Mouse (Mus musculus) forebrain, embryonic 14.5 days (tissue): Measurements from ENCODE around the gene Alg14. TPM values are rescaled to one million over a fixed set of nuclear protein-coding genes. Genes with fewer than 3 reads are reported as not detected.
A peak's percentile ranks its signal among the peaks of the same experiment; 100 is the strongest.

ENCODE experiments used
- ATAC-seq: fragments of 200-750 bp; cut with Nextera tagmentation; 2 replicates; pipeline ENCODE4 v1.8.0; 2017; ENCODE audit warnings: mild to moderate bottlenecking, moderate library complexity
- DNase-seq: peaks from one replicate; pipeline ENCODE4 v3.0.0-alpha.2; 2015; ENCODE audit warnings: low spot score
- H3K27ac ChIP-seq: fragments of 300-500 bp; sonication (generic); 2 replicates; pipeline ENCODE4 v1.5.1; 2014; ENCODE audit warnings: low read depth, mild to moderate bottlenecking, control low read depth, low read length, moderate library complexity
- H3K27me3 ChIP-seq: fragments of 300-500 bp; sonication (generic); replicated peaks from 2 replicates; pipeline ENCODE4 v1.6.1; 2014; ENCODE audit warnings: low read length, control low read depth, mixed read lengths; ENCODE audit not compliant: control insufficient read depth, insufficient read depth
- H3K36me3 ChIP-seq: fragments of 300-500 bp; sonication (generic); 2 replicates; pipeline ENCODE4 v1.6.1; 2014; ENCODE audit warnings: low read length, control low read depth; ENCODE audit not compliant: control insufficient read depth, insufficient read depth
- H3K4me1 ChIP-seq: fragments of 300-500 bp; sonication (generic); 2 replicates; pipeline ENCODE4 v1.6.1; 2014; ENCODE audit warnings: antibody characterized with exemption, low read length, control low read depth; ENCODE audit not compliant: control insufficient read depth, insufficient read depth
- H3K4me2 ChIP-seq: fragments of 300-500 bp; sonication (generic); 2 replicates; pipeline ENCODE4 v1.6.1; 2014; ENCODE audit warnings: mild to moderate bottlenecking, control low read depth, low read length
- H3K4me3 ChIP-seq: fragments of 300-500 bp; sonication (generic); 2 replicates; pipeline ENCODE4 v1.5.1; 2014; ENCODE audit warnings: low read depth, low read length, control low read depth
- H3K9ac ChIP-seq: fragments of 300-500 bp; sonication (generic); 2 replicates; pipeline ENCODE4 v1.6.1; 2014; ENCODE audit warnings: mild to moderate bottlenecking, low read length, control low read depth, moderate library complexity
- H3K9me3 ChIP-seq: fragments of 300-500 bp; sonication (generic); replicated peaks from 2 replicates; pipeline ENCODE4 v1.6.1; 2016; ENCODE audit warnings: low read length, control low read depth, mixed read lengths; ENCODE audit not compliant: control insufficient read depth
- WGBS: fragments of 180-500 bp; shearing (Covaris S2); extraction: QIAGEN DNeasy Blood & Tissue Kit; methylation state at CpG from one replicate; pipeline ENCODE4 v1.1.7; 2014; 5-methylcytosine and 5-hydroxymethylcytosine counted together
- polyA plus RNA-seq: library from polyadenylated mRNA; unstranded; fragments of >200 nt; fragmentation: Nextera tagmentation; extraction: Ambion mirVana; gene quantifications from 2 replicates; pipeline ENCODE4 v1.2.1, GENCODE M21; 2014

The Alg14 gene
- polyA plus RNA-seq, 1 experiment from 2014 or later, result 40.9 TPM

GRCm38 (mm10) chr3:121290681-121291080, 892 bp upstream of the Alg14 start:
- DNase-seq (no peak), ATAC-seq (no peak)
- H3K4me1 ChIP-seq, result 0 out of 2 replicates have a peak, but pooled peaks cover 5% of the 10 kb centered on the region
- H3K9me3 ChIP-seq, result no peaks in the 10 kb centered on the region
- peak overlapping the region; percentile 63 for H3K4me2 ChIP-seq
- H3K4me3 ChIP-seq, result 0 out of 2 replicates have a peak overlapping the region, but pooled peaks have one; percentile 60
- 81% methylated on average over 8 of the region's 8 CpGs for WGBS
- H3K36me3 ChIP-seq, result no peaks in the 10 kb centered on the region
- H3K9ac ChIP-seq, result peak overlapping the region; percentile 70; the same call in 1 of the 2 replicates
- no peaks in the 10 kb centered on the region for H3K27me3 ChIP-seq
- H3K27ac ChIP-seq, result peak overlapping the region; percentile 48; the same call in 1 of the 2 replicates

DNA sequence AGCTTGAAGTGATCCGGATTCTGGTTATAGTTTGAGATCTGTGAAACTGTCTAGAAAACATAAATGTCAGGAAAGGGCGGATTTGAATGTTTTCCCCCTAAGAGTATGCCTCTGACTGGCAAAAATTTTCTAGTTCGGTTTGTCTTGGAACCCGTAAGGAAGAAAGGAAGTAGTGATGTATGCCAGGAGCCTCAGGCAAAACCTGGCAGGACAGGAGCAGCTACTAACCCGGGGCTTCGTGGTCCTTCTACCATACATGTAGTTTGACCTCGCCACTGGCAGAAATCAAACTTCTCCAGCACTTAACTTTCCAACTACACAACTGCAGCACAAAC, 381 bp upstream of the Alg14 start:
- Histone ChIP-seq H3K27me3 (no peaks in the 10 kb centered on the region), H3K9ac (peak overlapping the region; percentile 70), H3K4me1 (0 out of 2 replicates have a peak, but pooled peaks cover 5% of the 10 kb centered on the region), H3K9me3 (no peaks in the 10 kb centered on the region), H3K4me3 (peak overlapping the region; percentile 60), H3K36me3 (no peaks in the 10 kb centered on the region), H3K27ac (peak overlapping the region; percentile 48; the same call in 1 of the 2 replicates), H3K4me2 (peak overlapping the region; percentile 63)
- DNase-seq (no peak), ATAC-seq (no peak)
- WGBS, result 5% methylated on average over 7 of the region's 7 CpGs

GRCm38 (mm10) chr3:121294200-121294599, 2.6 kb downstream of the Alg14 start:
- Histone ChIP-seq H3K4me2 (no peak overlapping the region), H3K4me1 (0 out of 2 replicates have a peak, but pooled peaks cover 5% of the 10 kb centered on the region), H3K27ac (no peak overlapping the region), H3K4me3 (no peak overlapping the region), H3K36me3 (no peaks in the 10 kb centered on the region), H3K9me3 (no peaks in the 10 kb centered on the region), H3K9ac (no peak overlapping the region), H3K27me3 (no peaks in the 10 kb centered on the region)
- ATAC-seq (no peak), DNase-seq (no peak)
- WGBS, result 80% methylated on average over 2 of the region's 2 CpGs

GRCm38 (mm10) chr3:121306641-121307040, 15.1 kb downstream of the Alg14 start:
- WGBS, result 93% methylated on average over 7 of the region's 7 CpGs
- Histone ChIP-seq H3K36me3 (no peaks in the 10 kb centered on the region), H3K9me3 (no peaks in the 10 kb centered on the region), H3K4me3 (no peak overlapping the region), H3K9ac (no peak overlapping the region), H3K27me3 (no peaks in the 10 kb centered on the region), H3K27ac (no peak overlapping the region), H3K4me1 (no peaks in the 10 kb centered on the region), H3K4me2 (no peak overlapping the region)
- ATAC-seq, result no peak
- DNase-seq, result no peak

DNA sequence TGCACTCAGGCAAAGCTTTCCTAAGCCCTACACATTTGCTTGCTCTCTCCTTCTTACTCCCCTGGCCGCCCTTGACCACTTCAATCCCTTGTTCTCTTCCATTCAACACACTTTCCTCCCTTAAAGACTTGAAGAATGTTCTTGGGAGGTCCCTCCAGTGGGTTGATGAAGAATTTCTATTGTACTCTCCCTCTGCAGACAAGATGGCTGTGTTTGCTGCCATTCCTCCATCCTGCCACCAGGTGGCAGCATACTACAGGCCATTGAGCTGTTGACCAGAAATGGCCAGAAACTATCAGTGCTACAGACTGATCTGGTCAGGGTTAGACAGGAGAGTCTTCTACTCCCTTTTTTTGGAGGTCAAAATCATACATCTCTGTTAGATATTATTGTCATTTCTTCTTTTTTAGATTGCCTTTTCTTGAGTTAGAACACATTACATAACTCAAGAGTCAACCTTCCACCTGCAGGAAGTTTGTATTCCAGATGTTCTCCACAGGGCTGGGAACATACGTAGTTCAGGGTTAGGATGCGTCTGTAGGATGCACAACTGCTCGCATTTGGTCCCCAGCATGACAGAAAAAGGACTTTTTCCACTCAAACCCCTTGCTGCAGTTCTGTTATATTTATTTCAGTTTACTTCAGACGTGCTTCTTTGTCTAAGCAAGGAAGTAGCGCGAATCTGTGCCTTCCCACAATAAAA, 16.1 kb downstream of the Alg14 start:
- DNase-seq (peak; percentile 87), ATAC-seq (peak; percentile 86)
- no peak overlapping the region for H3K4me3 ChIP-seq
- no peaks in the 10 kb centered on the region for H3K4me1 ChIP-seq
- no peaks in the 10 kb centered on the region for H3K36me3 ChIP-seq
- no peaks in the 10 kb centered on the region for H3K27me3 ChIP-seq
- no peak overlapping the region for H3K27ac ChIP-seq
- H3K9me3 ChIP-seq, result no peaks in the 10 kb centered on the region
- H3K4me2 ChIP-seq, result no peak overlapping the region
- 77% methylated on average over 7 of the region's 7 CpGs for WGBS
- H3K9ac ChIP-seq, result no peak overlapping the region

DNA sequence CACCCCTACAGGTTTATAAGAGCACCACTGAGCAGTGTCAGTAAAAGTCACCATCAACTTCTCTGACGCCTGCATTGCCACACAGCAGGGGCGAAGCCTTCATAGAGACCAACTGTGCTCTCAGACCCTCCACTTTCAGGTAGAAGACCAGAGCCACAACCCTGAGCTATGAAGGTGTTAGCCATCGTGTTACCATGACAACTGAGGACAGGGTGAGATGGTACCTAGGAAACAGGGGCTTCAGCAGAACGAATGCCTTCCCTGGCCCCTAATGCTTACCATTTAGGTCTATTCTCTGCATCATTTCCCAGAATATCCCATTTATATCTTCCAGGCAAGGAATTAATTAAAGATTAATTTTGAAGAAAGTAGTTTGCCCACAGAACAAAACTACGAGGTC, 17.4 kb downstream of the Alg14 start:
- Histone ChIP-seq H3K36me3 (no peaks in the 10 kb centered on the region), H3K27ac (no peak overlapping the region)

DNA sequence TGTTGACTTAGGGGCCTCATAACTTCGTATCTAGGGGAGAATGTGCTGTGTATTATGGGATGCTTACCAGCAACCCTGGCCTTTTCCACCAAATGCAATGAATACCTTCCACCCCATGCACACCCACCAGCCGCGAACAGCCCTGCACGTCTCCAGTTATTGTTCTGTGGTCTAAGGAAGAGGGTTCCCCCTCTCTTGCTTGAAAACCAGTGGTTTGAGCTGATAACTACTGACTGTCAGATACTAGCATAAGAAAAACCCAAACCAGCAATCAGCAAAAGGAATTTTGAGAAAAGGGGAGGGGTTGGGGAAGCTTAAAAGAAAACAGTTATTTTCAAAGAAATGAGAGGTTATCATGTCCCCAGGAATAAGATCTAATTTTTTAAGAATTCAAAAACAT, 17.9 kb downstream of the Alg14 start:
- whole genome bisulfite sequencing, result 82% methylated on average over 4 of the region's 4 CpGs

More for the DNA sequence above, 17.4 kb downstream of the Alg14 start:
- Histone ChIP-seq H3K9ac (no peak overlapping the region), H3K4me1 (no peaks in the 10 kb centered on the region), H3K27me3 (no peaks in the 10 kb centered on the region), H3K9me3 (no peaks in the 10 kb centered on the region), H3K4me3 (no peak overlapping the region), H3K4me2 (no peak overlapping the region)
- 84% methylated on average over 5 of the region's 5 CpGs for WGBS
- DNase-seq (no peak), ATAC-seq (no peak)

GRCm38 (mm10) chr3:121309896-121310714, 18.5 kb downstream of the Alg14 start:
- 93% methylated on average over 16 of the region's 16 CpGs for WGBS
- H3K27me3 ChIP-seq, result no peaks in the 10 kb centered on the region
- H3K4me2 ChIP-seq, result no peak overlapping the region
- H3K4me3 ChIP-seq, result no peak overlapping the region
- H3K9me3 ChIP-seq, result no peaks in the 10 kb centered on the region
- ATAC-seq, result no peak
- H3K27ac ChIP-seq, result no peak overlapping the region
- no peak for DNase-seq
- no peaks in the 10 kb centered on the region for H3K36me3 ChIP-seq
- no peaks in the 10 kb centered on the region for H3K4me1 ChIP-seq
- H3K9ac ChIP-seq, result no peak overlapping the region

More for the DNA sequence above, 17.9 kb downstream of the Alg14 start:
- Histone ChIP-seq H3K36me3 (no peaks in the 10 kb centered on the region), H3K27ac (no peak overlapping the region), H3K4me3 (no peak overlapping the region), H3K9me3 (no peaks in the 10 kb centered on the region), H3K27me3 (no peaks in the 10 kb centered on the region), H3K4me2 (no peak overlapping the region), H3K4me1 (no peaks in the 10 kb centered on the region), H3K9ac (no peak overlapping the region)
- no peak for ATAC-seq
- no peak for DNase-seq

DNA sequence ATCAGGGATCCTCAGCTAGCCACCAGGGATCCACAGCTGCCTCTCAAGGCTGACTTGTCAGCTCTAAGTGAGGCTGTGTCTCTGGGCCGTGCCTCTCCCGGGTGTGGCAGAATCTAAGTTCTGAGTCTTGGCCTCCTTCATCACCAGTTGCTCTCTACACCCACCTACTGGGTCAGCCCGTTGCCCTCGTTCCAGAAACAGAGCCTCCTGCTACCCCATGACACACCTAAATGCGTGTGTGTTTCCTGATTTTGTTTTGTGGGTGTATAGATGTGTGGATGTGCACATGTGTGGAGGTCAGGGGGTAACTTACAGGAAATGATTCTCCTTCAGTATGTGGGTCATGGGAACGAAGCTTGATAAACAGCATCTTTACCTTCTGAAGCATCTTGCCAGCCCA, 20.9 kb downstream of the Alg14 start:
- Histone ChIP-seq H3K4me3 (no peak overlapping the region), H3K4me1 (no peaks in the 10 kb centered on the region), H3K27me3 (no peaks in the 10 kb centered on the region), H3K4me2 (no peak overlapping the region), H3K27ac (no peak overlapping the region), H3K9me3 (no peaks in the 10 kb centered on the region), H3K9ac (no peak overlapping the region), H3K36me3 (no peaks in the 10 kb centered on the region)
- DNase-seq (no peak), ATAC-seq (no peak)
- 86% methylated on average over 6 of the region's 6 CpGs for WGBS
